Mouse (Mus musculus): ENCODE results near the gene Grb2. TPM values are rescaled to one million over a fixed set of nuclear protein-coding genes. Genes with fewer than 3 reads are reported as not detected.

Gene Grb2
- polyA plus RNA-seq, 1 experiment from 2014 or later = 52.5 TPM

DNA sequence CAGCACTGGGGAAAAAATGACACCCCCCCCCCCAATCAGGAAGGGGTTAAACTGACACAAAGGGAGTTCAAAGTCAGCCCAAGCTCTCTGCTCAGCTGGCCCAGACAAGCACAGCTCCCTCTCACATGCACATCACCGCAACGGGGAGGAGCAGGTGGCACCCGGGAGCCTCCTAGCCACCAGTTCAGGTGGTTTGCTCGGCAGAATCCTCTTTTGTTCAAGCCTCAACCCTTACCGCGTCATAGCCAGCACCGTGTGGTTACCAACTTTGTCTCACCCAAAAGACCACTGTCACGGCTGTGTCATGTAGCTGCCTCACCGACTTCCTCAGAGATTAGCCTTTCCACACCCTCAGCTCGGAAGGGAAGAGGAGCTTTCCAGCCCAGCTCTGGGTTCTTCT, 65.1 kb downstream of the Grb2 start:
- ATAC-seq (ENCODE audit: insufficient number of reproducible peaks, low FRiP score, low TSS enrichment, low read depth) (no peak), DNase-seq (ENCODE audit: low spot score) (no peak)
- H3K9me3 ChIP-seq (ENCODE audit: control insufficient read depth, low read length) = no peaks in the 10 kb centered on the region
- H3K27ac ChIP-seq (replicated peaks; ENCODE audit: low read depth, low read length) = no peak overlapping the region
- H3K4me1 ChIP-seq (ENCODE audit: control insufficient read depth, insufficient read depth, low read length) = no peaks in the 10 kb centered on the region
- H3K27me3 ChIP-seq (ENCODE audit: control insufficient read depth, insufficient read depth, low read length) = no peaks in the 10 kb centered on the region
- no peak overlapping the region for H3K4me3 ChIP-seq (ENCODE audit: low read depth, low read length)
- 73% methylated on average over 10 of the region's 10 CpGs for WGBS
- no peak overlapping the region for H3K4me2 ChIP-seq (ENCODE audit: low read depth, severe bottlenecking)
- peaks cover 2% of the 10 kb centered on the region; the same call in 1 of the 2 replicates for H3K36me3 ChIP-seq (ENCODE audit: control insufficient read depth, insufficient read depth, low read length)
- H3K9ac ChIP-seq (ENCODE audit: low read length) = no peak overlapping the region

DNA sequence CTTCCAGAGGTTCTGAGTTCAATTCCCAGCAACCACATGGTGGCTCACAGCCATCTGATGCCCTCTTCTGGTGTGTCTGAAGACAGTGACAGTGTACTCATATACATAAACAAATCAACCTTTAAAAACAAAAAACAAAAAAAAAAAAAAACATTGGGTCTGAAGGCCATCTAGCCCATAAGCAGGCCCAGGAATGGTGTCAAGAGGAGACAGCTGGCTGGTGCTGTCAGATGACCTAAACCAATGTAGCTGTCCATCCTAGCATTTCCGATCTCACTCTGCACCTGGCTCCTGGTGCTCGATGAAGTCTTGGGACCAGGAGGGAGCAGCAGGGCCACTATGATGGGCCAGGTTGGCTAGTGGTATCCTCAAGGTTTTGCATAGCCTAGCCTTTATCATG, 65.7 kb downstream of the Grb2 start:
- Histone ChIP-seq H3K9me3 (ENCODE audit: control insufficient read depth, low read length) (no peaks in the 10 kb centered on the region), H3K4me1 (ENCODE audit: control insufficient read depth, insufficient read depth, low read length) (no peaks in the 10 kb centered on the region), H3K36me3 (ENCODE audit: control insufficient read depth, insufficient read depth, low read length) (no peaks in the 10 kb centered on the region; the same call in 1 of the 2 replicates), H3K4me2 (ENCODE audit: low read depth, severe bottlenecking) (no peak overlapping the region), H3K27ac (replicated peaks; ENCODE audit: low read depth, low read length) (no peak overlapping the region), H3K27me3 (ENCODE audit: control insufficient read depth, insufficient read depth, low read length) (no peaks in the 10 kb centered on the region), H3K4me3 (ENCODE audit: low read depth, low read length) (no peak overlapping the region), H3K9ac (ENCODE audit: low read length) (no peak overlapping the region)
- ATAC-seq (ENCODE audit: insufficient number of reproducible peaks, low FRiP score, low TSS enrichment, low read depth) = no peak
- no peak for DNase-seq (ENCODE audit: low spot score)
- 99% methylated on average over 2 of the region's 2 CpGs for WGBS

DNA sequence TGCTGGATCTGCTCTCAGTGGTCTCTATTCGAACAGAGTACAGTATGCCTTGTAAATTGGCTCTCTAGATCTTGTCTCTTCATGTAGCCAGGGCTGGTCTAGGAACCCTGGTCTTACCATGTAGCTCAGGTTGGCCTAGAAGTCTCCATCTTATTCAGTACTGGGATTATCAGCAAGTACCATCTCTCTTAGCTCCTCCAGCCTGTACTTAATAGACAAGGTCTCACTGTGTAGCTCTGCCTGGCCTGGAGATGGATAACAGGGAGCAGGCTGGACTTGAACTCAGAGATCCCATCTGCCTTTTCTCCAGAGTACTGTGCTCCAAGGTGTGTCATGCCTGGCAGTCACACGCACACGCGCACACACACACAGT, 66.7 kb downstream of the Grb2 start:
- no peak overlapping the region for H3K4me2 ChIP-seq (ENCODE audit: low read depth, severe bottlenecking)
- H3K4me1 ChIP-seq (ENCODE audit: control insufficient read depth, insufficient read depth, low read length) = no peaks in the 10 kb centered on the region
- no peak overlapping the region for H3K27ac ChIP-seq (replicated peaks; ENCODE audit: low read depth, low read length)
- 82% methylated on average over 4 of the region's 4 CpGs for WGBS
- no peak for DNase-seq (ENCODE audit: low spot score)
- no peak overlapping the region for H3K9ac ChIP-seq (ENCODE audit: low read length)
- H3K27me3 ChIP-seq (ENCODE audit: control insufficient read depth, insufficient read depth, low read length) = no peaks in the 10 kb centered on the region
- H3K9me3 ChIP-seq (ENCODE audit: control insufficient read depth, low read length) = no peaks in the 10 kb centered on the region
- no peaks in the 10 kb centered on the region; the same call in 1 of the 2 replicates for H3K36me3 ChIP-seq (ENCODE audit: control insufficient read depth, insufficient read depth, low read length)
- no peak overlapping the region for H3K4me3 ChIP-seq (ENCODE audit: low read depth, low read length)
- ATAC-seq (ENCODE audit: insufficient number of reproducible peaks, low FRiP score, low TSS enrichment, low read depth) = no peak

DNA sequence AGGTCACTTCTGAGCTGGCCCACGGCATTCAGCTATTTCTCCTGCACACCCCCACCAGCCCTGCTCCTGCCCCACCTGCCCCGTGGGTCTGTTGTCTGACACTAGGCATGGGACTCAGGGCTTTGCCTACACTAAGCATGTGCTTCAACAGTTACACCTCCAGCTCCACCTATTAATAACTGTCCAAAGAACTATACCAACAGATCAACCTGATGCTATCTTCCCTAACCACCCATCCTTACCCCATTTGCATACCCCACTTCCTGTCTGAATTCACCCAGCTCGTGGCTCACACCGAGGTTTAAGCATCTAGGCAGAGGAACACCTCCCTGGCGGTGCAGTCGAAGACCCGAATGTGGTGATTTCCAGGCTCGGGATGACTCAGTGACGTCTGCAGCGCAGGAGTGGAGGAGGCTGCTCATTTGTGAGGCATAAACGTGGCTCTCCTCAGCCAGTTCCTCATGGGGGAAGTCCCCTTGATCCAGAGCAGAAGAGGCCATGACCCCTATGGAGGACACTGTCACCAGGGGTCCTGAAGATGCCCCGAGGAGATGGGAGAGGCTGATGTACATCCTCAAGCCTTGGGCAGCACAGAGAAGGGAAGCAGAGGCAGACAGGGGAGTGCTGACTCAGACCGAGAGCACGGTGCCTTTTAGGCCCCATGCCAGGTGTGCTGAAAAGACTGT, 67.3 kb downstream of the Grb2 start:
- Histone ChIP-seq H3K4me2 (ENCODE audit: low read depth, severe bottlenecking) (no peak overlapping the region), H3K9me3 (ENCODE audit: control insufficient read depth, low read length) (no peaks in the 10 kb centered on the region), H3K4me3 (ENCODE audit: low read depth, low read length) (no peak overlapping the region), H3K27me3 (ENCODE audit: control insufficient read depth, insufficient read depth, low read length) (no peaks in the 10 kb centered on the region), H3K9ac (ENCODE audit: low read length) (no peak overlapping the region), H3K36me3 (ENCODE audit: control insufficient read depth, insufficient read depth, low read length) (no peaks in the 10 kb centered on the region; the same call in 1 of the 2 replicates), H3K27ac (replicated peaks; ENCODE audit: low read depth, low read length) (no peak overlapping the region), H3K4me1 (ENCODE audit: control insufficient read depth, insufficient read depth, low read length) (no peaks in the 10 kb centered on the region)
- ATAC-seq (ENCODE audit: insufficient number of reproducible peaks, low FRiP score, low TSS enrichment, low read depth) = no peak
- DNase-seq (ENCODE audit: low spot score) = no peak
- 62% methylated on average over 14 of the region's 14 CpGs for WGBS

DNA sequence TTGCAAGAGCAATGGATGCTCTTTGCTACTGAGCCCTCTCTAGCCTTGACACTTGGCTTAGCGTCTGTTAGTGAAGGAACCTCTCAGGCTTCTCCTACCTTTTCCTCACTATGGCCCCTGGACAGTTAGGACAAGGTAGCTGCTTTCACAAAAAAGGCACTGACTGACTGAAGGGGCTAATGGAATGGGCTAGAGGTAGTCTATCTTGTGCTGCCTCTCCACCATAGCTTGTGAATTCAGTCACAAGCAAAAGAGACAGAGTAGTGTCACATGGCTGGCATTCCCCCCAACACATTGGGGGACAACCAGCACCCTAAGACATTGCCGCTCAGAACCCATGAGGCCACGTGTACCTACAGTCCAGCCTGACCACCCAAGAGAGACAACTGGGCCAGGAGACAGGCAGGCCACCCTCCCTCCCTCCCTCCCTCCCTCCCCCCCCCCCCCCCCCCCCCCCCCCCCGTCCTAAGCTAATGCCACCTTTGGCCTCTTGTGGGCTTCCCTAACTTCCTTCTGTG, 68.0 kb downstream of the Grb2 start:
- 89% methylated on average over 3 of the region's 4 CpGs for WGBS
- H3K27ac ChIP-seq (replicated peaks; ENCODE audit: low read depth, low read length) = no peak overlapping the region
- H3K9me3 ChIP-seq (ENCODE audit: control insufficient read depth, low read length) = no peaks in the 10 kb centered on the region
- no peak for DNase-seq (ENCODE audit: low spot score)
- no peak overlapping the region for H3K4me2 ChIP-seq (ENCODE audit: low read depth, severe bottlenecking)
- no peaks in the 10 kb centered on the region for H3K4me1 ChIP-seq (ENCODE audit: control insufficient read depth, insufficient read depth, low read length)
- no peaks in the 10 kb centered on the region for H3K27me3 ChIP-seq (ENCODE audit: control insufficient read depth, insufficient read depth, low read length)
- H3K4me3 ChIP-seq (ENCODE audit: low read depth, low read length) = no peak overlapping the region
- ATAC-seq (ENCODE audit: insufficient number of reproducible peaks, low FRiP score, low TSS enrichment, low read depth) = no peak
- H3K36me3 ChIP-seq (ENCODE audit: control insufficient read depth, insufficient read depth, low read length) = no peaks in the 10 kb centered on the region; the same call in 1 of the 2 replicates
- H3K9ac ChIP-seq (ENCODE audit: low read length) = no peak overlapping the region

DNA sequence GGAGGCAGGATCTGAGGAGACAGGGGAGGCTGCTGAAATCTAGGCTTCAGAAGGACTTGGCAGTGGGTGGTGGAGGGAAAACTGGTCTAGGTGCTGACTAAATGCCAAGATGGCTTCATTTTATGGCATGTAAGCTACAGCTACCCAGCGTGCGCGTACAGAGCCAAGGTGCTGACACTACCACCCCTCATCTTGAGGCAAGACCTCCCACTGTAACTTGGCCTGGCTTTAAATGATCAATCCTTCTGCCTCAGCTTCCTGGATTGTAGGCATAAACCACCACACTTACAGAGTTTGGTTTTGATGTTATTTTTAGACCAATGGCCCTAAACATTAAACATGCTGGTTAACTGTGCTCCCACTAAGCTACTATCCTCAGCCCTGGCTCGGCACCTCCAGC, 68.9 kb downstream of the Grb2 start:
- Histone ChIP-seq H3K4me1 (ENCODE audit: control insufficient read depth, insufficient read depth, low read length) (no peaks in the 10 kb centered on the region), H3K27me3 (ENCODE audit: control insufficient read depth, insufficient read depth, low read length) (no peaks in the 10 kb centered on the region), H3K4me3 (ENCODE audit: low read depth, low read length) (no peak overlapping the region), H3K9me3 (ENCODE audit: control insufficient read depth, low read length) (no peaks in the 10 kb centered on the region), H3K27ac (replicated peaks; ENCODE audit: low read depth, low read length) (no peak overlapping the region), H3K36me3 (ENCODE audit: control insufficient read depth, insufficient read depth, low read length) (no peaks in the 10 kb centered on the region; the same call in 1 of the 2 replicates), H3K9ac (ENCODE audit: low read length) (no peak overlapping the region), H3K4me2 (ENCODE audit: low read depth, severe bottlenecking) (no peak overlapping the region)
- no peak for ATAC-seq (ENCODE audit: insufficient number of reproducible peaks, low FRiP score, low TSS enrichment, low read depth)
- 82% methylated on average over 4 of the region's 4 CpGs for WGBS
- no peak for DNase-seq (ENCODE audit: low spot score)

DNA sequence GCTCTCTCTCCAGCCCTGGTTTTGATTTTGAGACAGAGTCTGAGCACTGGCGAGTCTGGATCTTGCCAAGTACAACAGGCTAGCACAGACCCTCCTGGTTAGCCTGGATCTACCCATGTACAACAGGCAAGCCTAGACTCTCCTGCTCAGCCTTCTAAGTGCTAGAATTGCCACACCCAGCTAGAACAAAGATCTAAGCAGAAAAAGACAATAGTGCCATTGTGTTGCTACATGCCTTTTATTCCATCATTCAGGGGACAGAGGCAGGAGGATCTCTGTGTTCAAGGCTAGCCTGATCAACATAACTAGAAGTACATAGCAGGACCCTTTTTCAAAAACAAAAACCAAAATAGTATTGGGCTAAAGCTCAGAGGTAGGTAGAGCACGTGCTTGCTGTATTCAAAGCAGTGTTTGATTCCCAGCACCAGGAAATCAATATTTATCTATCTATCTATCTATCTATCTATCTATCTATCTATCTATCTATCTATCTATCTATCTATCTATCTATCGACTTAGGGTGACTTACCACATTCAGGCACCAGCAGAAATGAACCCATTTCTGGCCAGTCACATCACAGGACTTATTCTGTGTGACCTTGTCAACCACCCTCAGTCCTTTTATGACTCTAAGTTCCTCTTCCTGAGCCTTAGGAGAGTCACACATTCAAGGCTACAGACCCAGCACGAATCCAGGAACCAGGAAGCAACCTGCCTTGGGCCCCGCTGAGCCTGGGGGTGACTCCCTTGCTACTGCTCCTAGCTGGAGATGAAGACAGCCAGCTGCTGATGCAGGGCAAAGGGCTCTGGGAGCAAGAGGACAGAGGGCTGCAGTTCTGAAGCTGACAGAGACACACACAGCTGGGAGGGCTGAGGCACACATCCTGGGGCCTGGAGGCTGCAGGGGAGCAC, 69.6 kb downstream of the Grb2 start:
- no peak overlapping the region for H3K9ac ChIP-seq (ENCODE audit: low read length)
- H3K27me3 ChIP-seq (ENCODE audit: control insufficient read depth, insufficient read depth, low read length) = no peaks in the 10 kb centered on the region
- no peaks in the 10 kb centered on the region for H3K36me3 ChIP-seq (ENCODE audit: control insufficient read depth, insufficient read depth, low read length)
- no peak overlapping the region for H3K4me3 ChIP-seq (ENCODE audit: low read depth, low read length)
- ATAC-seq (ENCODE audit: insufficient number of reproducible peaks, low FRiP score, low TSS enrichment, low read depth) (no peak), DNase-seq (ENCODE audit: low spot score) (no peak)
- no peaks in the 10 kb centered on the region for H3K9me3 ChIP-seq (ENCODE audit: control insufficient read depth, low read length)
- H3K4me1 ChIP-seq (ENCODE audit: control insufficient read depth, insufficient read depth, low read length) = no peaks in the 10 kb centered on the region
- no peak overlapping the region for H3K27ac ChIP-seq (replicated peaks; ENCODE audit: low read depth, low read length)
- WGBS = 75% methylated on average over 5 of the region's 5 CpGs
- no peak overlapping the region for H3K4me2 ChIP-seq (ENCODE audit: low read depth, severe bottlenecking)

DNA sequence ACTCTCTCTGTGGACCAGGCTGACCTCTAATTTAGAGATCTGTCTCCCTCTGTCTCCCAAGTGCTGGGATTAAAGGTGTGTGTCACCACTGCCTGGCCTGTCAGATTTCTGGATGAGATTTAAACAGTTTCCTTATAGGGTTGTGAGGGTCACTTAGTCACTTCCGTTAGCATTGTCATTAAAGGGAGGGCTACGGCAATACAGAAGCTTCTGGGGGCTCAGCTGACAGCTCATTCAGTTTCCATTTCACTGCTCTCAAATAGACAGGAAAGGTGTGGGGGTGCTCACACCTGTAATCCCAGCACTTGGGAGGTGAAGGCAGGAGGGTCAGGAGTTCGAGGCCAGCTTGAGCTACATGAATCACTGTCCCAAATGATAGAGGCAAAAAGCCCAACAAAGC, 71.4 kb downstream of the Grb2 start:
- no peak overlapping the region for H3K9ac ChIP-seq (ENCODE audit: low read length)
- no peaks in the 10 kb centered on the region for H3K4me1 ChIP-seq (ENCODE audit: control insufficient read depth, insufficient read depth, low read length)
- 76% methylated on average over 3 of the region's 3 CpGs for WGBS
- H3K9me3 ChIP-seq (ENCODE audit: control insufficient read depth, low read length) = no peaks in the 10 kb centered on the region
- no peak overlapping the region for H3K4me2 ChIP-seq (ENCODE audit: low read depth, severe bottlenecking)
- ATAC-seq (ENCODE audit: insufficient number of reproducible peaks, low FRiP score, low TSS enrichment, low read depth) (no peak), DNase-seq (ENCODE audit: low spot score) (no peak)
- H3K4me3 ChIP-seq (ENCODE audit: low read depth, low read length) = no peak overlapping the region
- no peaks in the 10 kb centered on the region for H3K36me3 ChIP-seq (ENCODE audit: control insufficient read depth, insufficient read depth, low read length)
- H3K27me3 ChIP-seq (ENCODE audit: control insufficient read depth, insufficient read depth, low read length) = no peaks in the 10 kb centered on the region
- H3K27ac ChIP-seq (replicated peaks; ENCODE audit: low read depth, low read length) = no peak overlapping the region

All from limb, embryonic 11.5 days (tissue).